Mouse (Mus musculus) cerebellum, adult (tissue): ENCODE results near the gene Nfkbiz.
A peak's percentile ranks its signal among the peaks of the same experiment; 100 is the strongest.

Experiments
- ATAC-seq: cut with Nextera tagmentation; 2 replicates; pipeline ENCODE4 v1.9.2; 2017; ENCODE audit warnings: mild to moderate bottlenecking, moderate library complexity, mixed read lengths; ENCODE audit not compliant: insufficient number of reproducible peaks, low FRiP score, low TSS enrichment

Nfkbiz gene

GRCm38 (mm10) chr16:55809779-55810514, 28.8 kb downstream of the Nfkbiz start:
- ATAC-seq = 0 out of 2 replicates have a peak, but pooled peaks have one; percentile 20

GRCm38 (mm10) chr16:55809345-55809744, 29.4 kb downstream of the Nfkbiz start:
- no peak for ATAC-seq

GRCm38 (mm10) chr16:55807505-55807932, 31.2 kb downstream of the Nfkbiz start:
- ATAC-seq = no peak

GRCm38 (mm10) chr16:55804799-55805198, 33.9 kb downstream of the Nfkbiz start:
- no peak for ATAC-seq

- no peak for ATAC-seq
These were observed 37.1 kb downstream of the Nfkbiz start for GRCm38 (mm10) chr16:55801629-55802028.

GRCm38 (mm10) chr16:55798845-55799244, 39.9 kb downstream of the Nfkbiz start:
- ATAC-seq = no peak

GRCm38 (mm10) chr16:55790326-55790725, 48.4 kb downstream of the Nfkbiz start:
- ATAC-seq = no peak

- no peak for ATAC-seq
These were observed 49.4 kb downstream of the Nfkbiz start for GRCm38 (mm10) chr16:55789291-55789690.

GRCm38 (mm10) chr16:55788671-55789070, 50.0 kb downstream of the Nfkbiz start:
- ATAC-seq = no peak

- no peak for ATAC-seq
These were observed 51.2 kb downstream of the Nfkbiz start for GRCm38 (mm10) chr16:55787385-55788072.

- no peak for ATAC-seq
These were observed 54.3 kb downstream of the Nfkbiz start for GRCm38 (mm10) chr16:55784379-55784778.

- no peak for ATAC-seq
These were observed 54.8 kb downstream of the Nfkbiz start for GRCm38 (mm10) chr16:55783923-55784322.

- no peak for ATAC-seq
These were observed 55.8 kb downstream of the Nfkbiz start for GRCm38 (mm10) chr16:55782911-55783310.

- ATAC-seq = no peak
These were observed 56.9 kb downstream of the Nfkbiz start for GRCm38 (mm10) chr16:55781809-55782208.

GRCm38 (mm10) chr16:55780958-55781558, 57.6 kb downstream of the Nfkbiz start:
- no peak for ATAC-seq

GRCm38 (mm10) chr16:55776329-55776728, 62.4 kb downstream of the Nfkbiz start:
- no peak for ATAC-seq

GRCm38 (mm10) chr16:55770247-55770646, 68.5 kb downstream of the Nfkbiz start:
- no peak for ATAC-seq
